Mouse (Mus musculus) splenic B cell, adult 2 months (primary cell): ENCODE measurements around the gene Dscam.

Experiments used
- DNase-seq: peaks from one replicate; pipeline ENCODE4 v3.0.0-alpha.2; 2011; ENCODE audit warnings: low read depth, low spot score
- H3K27me3 ChIP-seq: 2 replicates; pipeline ENCODE4 v1.6.1; 2012; ENCODE audit warnings: mild to moderate bottlenecking, low read length, moderate library complexity, mixed read lengths; ENCODE audit not compliant: control insufficient read depth, poor library complexity, insufficient read depth, severe bottlenecking
- H3K36me3 ChIP-seq: 2 replicates; pipeline ENCODE4 v1.6.1; 2012; ENCODE audit warnings: mild to moderate bottlenecking, low read length, moderate library complexity, mixed read lengths; ENCODE audit not compliant: control insufficient read depth, poor library complexity, insufficient read depth, severe bottlenecking

Dscam gene

GRCm38 (mm10) chr16:96625468-96625867 lies 545.1 kb downstream of the Dscam start:
- no peaks in the 10 kb centered on the region for H3K36me3 ChIP-seq
- no peak for DNase-seq
- no peaks in the 10 kb centered on the region for H3K27me3 ChIP-seq

GRCm38 (mm10) chr16:96624570-96625411 lies 545.8 kb downstream of the Dscam start:
- Histone ChIP-seq H3K36me3 (no peaks in the 10 kb centered on the region), H3K27me3 (no peaks in the 10 kb centered on the region)
- DNase-seq: peak; percentile 88

- DNase-seq: no peak
- Histone ChIP-seq H3K36me3 (no peaks in the 10 kb centered on the region), H3K27me3 (no peaks in the 10 kb centered on the region)
Observed at GRCm38 (mm10) chr16:96620861-96621260, 549.7 kb downstream of the Dscam start.

GRCm38 (mm10) chr16:96620402-96620801 lies 550.1 kb downstream of the Dscam start:
- no peak for DNase-seq
- Histone ChIP-seq H3K36me3 (no peaks in the 10 kb centered on the region), H3K27me3 (no peaks in the 10 kb centered on the region)

- DNase-seq: no peak
- Histone ChIP-seq H3K36me3 (no peaks in the 10 kb centered on the region), H3K27me3 (no peaks in the 10 kb centered on the region)
Observed at GRCm38 (mm10) chr16:96617772-96618171, 552.8 kb downstream of the Dscam start.

- H3K36me3 ChIP-seq: no peaks in the 10 kb centered on the region
- H3K27me3 ChIP-seq: no peaks in the 10 kb centered on the region
- no peak for DNase-seq
Observed at GRCm38 (mm10) chr16:96613275-96613674, 557.3 kb downstream of the Dscam start.

GRCm38 (mm10) chr16:96610806-96611205 lies 559.7 kb downstream of the Dscam start:
- no peaks in the 10 kb centered on the region for H3K27me3 ChIP-seq
- DNase-seq: peak; percentile 87

GRCm38 (mm10) chr16:96602206-96602605 lies 568.3 kb downstream of the Dscam start:
- no peaks in the 10 kb centered on the region for H3K36me3 ChIP-seq
- DNase-seq: no peak
- no peaks in the 10 kb centered on the region for H3K27me3 ChIP-seq

More at GRCm38 (mm10) chr16:96610806-96611205, 559.7 kb downstream of the Dscam start:
- no peaks in the 10 kb centered on the region for H3K36me3 ChIP-seq

- DNase-seq: no peak
- Histone ChIP-seq H3K36me3 (no peaks in the 10 kb centered on the region), H3K27me3 (no peaks in the 10 kb centered on the region)
Observed at GRCm38 (mm10) chr16:96600791-96601190, 569.8 kb downstream of the Dscam start.

- no peaks in the 10 kb centered on the region for H3K36me3 ChIP-seq
- no peak for DNase-seq
- H3K27me3 ChIP-seq: no peaks in the 10 kb centered on the region
Observed at GRCm38 (mm10) chr16:96599401-96600060, 571.0 kb downstream of the Dscam start.

GRCm38 (mm10) chr16:96575841-96576240 lies 594.7 kb downstream of the Dscam start:
- H3K36me3 ChIP-seq: no peaks in the 10 kb centered on the region
- no peak for DNase-seq
- no peaks in the 10 kb centered on the region for H3K27me3 ChIP-seq

GRCm38 (mm10) chr16:96567428-96567827 lies 603.1 kb downstream of the Dscam start:
- Histone ChIP-seq H3K27me3 (no peaks in the 10 kb centered on the region), H3K36me3 (no peaks in the 10 kb centered on the region)
- DNase-seq: no peak

GRCm38 (mm10) chr16:96563350-96564257 lies 606.9 kb downstream of the Dscam start:
- DNase-seq: no peak
- H3K36me3 ChIP-seq: no peaks in the 10 kb centered on the region; the same call in 1 of the 2 replicates
- H3K27me3 ChIP-seq: no peaks in the 10 kb centered on the region

- DNase-seq: no peak
- Histone ChIP-seq H3K36me3 (no peaks in the 10 kb centered on the region; the same call in 1 of the 2 replicates), H3K27me3 (no peaks in the 10 kb centered on the region)
Observed at GRCm38 (mm10) chr16:96559796-96560195, 610.8 kb downstream of the Dscam start.
